Mouse (Mus musculus) spleen, adult 2 months (tissue): ENCODE results near the gene Rbm6.

Experiments used
- CTCF ChIP-seq: fragments of 200-500 bp; IDR thresholded peaks from 2 replicates; pipeline ENCODE4 v1.5.1; 2011; ENCODE audit warnings: mild to moderate bottlenecking, inconsistent platforms; ENCODE audit not compliant: insufficient read depth, insufficient read length, insufficient replicate concordance; ENCODE audit errors: extremely low read depth
- POLR2A ChIP-seq: fragments of 200-500 bp; IDR thresholded peaks from 2 replicates; pipeline ENCODE4 v1.6.1; 2011; ENCODE audit warnings: low read depth, low read length, inconsistent platforms

DNA sequence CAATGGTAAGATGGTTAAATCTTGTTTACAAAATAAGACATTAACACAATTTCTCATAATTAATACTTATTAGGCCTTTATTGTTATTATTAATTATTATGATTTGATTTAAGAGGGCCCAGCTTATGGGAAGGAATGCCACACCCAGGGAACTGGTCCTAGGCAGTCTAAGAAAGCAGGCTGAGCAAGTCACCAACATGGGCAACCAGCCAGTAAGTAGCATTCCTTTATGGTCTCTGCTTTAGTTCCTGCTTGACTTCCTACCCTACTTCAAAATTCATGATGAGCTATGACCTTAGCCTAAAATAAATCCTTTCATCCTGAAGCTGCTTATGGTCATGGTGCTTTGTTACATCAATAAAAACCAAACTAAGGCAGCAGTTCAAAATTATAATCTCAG lies 41.3 kb downstream of the Rbm6 start:
- no peak for TF ChIP-seq CTCF
- TF ChIP-seq POLR2A: no peak
